Mouse (Mus musculus) embryo, embryonic 11.5 days (tissue): ENCODE results near the gene Adarb1.

Source experiments
- DNase-seq: peaks from one replicate; pipeline ENCODE4 v3.0.0-alpha.2; 2012; ENCODE audit warnings: low read depth, low spot score

The Adarb1 gene

DNA sequence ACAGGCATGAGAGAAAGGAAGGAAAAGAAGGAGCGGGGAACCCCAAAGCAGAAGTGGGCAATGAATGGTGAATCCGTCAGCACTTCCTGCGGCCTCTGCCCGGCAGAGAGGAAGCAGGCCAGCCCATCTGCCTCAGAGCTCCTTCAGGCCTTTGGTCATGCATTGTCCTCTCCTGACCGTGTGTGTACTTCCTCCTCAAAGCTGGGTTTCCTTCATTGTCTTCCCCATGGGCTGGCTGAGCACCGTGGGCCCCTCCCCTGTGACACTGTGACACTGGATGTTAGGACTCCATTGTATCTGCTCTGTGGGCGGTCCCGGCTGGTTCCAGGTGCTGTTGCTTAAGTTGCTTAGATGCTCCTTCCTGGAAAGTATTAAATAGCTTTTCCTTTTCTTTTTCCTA, 151.8 kb downstream of the Adarb1 start:
- DNase-seq, result no peak

DNA sequence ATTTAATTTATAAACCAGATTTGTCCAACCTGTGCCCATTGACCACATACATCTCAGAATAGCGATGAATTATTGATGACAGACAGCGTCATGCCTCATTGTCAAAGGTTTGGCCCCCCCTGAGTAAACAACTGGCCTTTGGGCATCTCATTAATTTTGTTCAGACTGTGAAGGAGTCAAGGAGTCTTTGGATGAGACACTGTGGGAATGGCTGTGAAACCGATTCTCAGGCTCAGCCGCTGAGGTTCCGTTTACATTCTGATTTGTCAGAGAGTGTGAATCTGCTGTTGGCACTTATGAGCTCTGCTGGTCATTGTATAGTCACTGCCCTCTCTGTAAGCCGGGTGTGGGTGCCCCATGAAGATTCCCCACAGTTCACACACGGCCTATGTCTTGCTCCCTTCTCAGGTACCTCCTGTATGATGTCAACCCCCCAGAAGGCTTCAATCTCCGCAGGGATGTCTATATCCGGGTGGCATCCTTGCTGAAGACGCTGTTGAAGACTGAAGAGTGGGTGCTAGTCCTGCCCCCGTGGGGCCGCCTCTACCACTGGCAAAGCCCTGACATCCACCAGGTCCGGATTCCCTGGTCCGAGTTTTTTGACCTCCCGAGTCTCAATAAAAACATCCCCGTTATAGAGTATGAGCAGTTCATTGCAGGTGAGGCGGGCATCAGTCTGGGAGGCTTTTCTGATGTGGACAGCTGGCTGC, 157.7 kb downstream of the Adarb1 start:
- DNase-seq, result no peak

GRCm38 (mm10) chr10:77258704-77259621, 159.1 kb downstream of the Adarb1 start, which contains the start of gene Pofut2:
Gene Pofut2, plus strand, starts transcription at chr10:77259218.
- DNase-seq, result peak; percentile 97

GRCm38 (mm10) chr10:77258041-77258590, 160.0 kb downstream of the Adarb1 start:
- DNase-seq, result no peak

DNA sequence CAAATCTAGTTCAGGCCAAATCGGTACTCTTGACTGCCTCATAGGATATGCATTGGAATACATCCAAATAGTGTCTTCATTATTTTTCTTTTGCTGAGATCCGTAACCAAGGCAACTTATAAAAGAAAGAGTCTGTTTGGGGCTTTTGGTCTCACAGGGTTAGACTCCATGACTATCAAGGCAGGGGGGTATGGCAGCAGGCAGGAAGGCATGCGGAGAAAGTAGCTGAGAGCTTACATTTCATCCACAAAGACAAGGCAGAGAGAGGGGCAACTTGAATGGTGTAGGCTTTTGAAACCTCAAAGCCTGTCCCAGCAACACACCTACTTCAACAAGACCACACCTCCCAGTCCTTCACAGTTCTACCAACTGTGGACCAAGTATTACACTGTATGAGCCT, 162.4 kb downstream of the Adarb1 start:
- DNase-seq, result no peak

DNA sequence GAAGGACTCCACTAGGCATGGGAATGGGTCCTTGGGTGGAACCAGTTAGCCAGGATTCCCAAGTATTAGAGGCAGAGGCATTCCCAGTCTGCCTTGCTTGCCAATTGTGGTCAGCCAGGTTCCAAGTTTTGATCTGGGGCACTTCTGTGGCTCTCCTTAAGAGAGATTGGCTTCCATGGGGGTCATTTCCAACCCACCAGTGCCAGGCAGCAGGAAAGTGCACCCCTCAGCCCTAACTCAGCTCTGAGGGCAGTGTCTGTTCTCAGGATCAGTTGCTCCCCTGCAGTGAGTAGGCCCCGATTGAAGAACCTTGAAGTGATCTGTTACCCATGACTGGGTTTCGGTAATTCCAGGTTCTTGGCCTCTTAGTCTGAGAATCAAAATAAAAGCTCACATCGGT, 162.8 kb downstream of the Adarb1 start:
- no peak for DNase-seq

GRCm38 (mm10) chr10:77252790-77253189, 165.3 kb downstream of the Adarb1 start:
- DNase-seq, result peak; percentile 83

DNA sequence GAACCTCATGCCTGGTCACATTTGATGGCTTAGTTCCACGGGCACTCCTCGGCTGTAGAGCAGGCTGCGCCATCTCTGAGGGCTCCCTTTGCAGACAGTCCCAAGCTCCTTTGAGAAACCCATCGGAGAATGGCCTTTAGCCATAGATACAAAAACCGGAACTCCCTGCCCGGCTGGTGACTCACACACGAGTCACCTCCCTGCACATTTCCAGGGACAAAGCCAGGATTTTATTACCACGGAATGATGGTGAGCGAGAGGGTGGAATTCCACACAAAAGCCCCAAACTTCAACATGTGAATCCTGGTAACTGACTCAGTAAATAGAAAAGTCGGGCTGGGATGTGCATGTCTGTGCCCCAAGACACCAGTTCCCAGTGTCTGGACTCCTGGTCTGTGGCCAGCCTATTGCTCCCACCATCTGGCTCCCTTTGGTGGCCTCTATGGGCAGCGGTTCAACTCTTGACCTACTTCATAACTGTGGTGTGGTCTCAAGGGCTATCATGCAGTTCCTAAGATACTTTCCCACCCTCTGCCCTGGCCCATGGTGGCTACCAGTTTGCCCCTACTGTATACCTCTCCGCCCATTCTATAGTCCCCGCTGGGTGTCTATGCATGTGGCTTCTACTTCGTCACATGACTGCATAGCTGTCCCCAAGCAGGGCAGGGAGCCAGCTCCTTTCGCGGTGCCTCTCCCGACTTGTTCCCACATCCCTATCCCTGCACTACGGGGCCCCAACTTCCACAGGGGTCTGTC, 166.1 kb downstream of the Adarb1 start:
- DNase-seq, result no peak

DNA sequence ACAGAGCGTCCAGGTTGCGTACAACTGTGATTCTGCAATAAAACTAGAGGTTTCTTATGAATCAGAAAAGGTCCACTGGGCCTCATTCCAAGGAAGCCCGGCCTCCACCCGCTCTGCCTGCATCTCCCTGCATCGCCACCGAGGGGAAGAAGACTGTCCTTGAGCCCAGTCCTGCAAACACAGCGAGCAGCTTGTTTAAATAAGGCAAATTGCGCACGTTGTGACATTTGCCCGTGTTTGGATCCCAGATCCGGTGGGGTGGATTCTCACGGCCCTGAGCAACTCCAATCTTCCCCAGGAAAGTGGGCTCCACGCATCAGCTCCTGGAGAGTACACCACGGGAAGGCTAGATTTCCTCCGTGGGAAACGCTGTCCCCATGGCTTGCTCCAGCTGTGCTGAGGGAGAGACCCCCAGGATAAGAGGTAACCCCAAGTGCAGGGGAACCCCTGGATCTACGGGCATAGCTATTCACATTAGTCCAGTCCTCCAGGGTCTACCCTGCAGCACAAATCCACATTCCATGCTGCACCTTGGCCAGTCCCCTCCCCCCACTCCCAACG, 166.8 kb downstream of the Adarb1 start:
- DNase-seq, result no peak

DNA sequence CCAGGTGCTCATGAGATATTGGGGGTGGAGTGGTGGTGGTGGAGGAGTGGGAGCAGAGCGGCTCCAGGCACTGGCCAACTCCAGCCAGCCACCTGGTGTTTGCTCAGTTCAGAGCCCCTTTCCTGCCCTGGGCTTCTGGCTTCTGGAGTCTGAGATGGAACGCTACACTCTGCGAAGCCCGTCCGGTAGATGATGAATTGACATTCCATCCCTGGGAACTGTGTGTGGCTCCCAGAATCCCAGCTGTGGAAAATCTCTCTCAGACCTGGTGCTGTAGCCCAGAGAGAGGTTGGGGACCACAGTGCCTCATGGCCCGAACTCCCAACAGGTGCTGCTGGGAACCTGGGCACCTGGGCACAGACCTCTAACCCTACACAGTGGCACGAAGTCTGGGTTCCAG, 170.4 kb downstream of the Adarb1 start:
- no peak for DNase-seq

DNA sequence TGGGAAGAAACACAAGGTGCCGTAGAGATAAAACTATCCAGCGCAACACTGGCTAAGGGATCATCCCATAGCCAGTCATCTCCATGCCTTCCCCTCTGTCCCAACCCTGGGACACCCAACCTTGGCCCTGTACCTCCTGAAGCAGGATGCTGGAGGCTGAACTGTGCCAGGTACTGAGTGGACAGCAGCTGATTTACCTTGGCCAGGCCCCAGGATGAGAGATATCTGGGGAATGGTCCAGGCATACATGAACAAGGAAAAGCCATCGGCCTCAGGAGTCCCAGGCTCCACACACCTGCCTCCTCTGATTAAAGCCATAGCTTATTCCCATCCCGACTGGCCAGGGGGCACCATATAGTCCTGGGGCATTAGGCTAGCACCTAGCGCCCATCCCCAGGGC, 171.0 kb downstream of the Adarb1 start:
- DNase-seq, result no peak

GRCm38 (mm10) chr10:77244777-77245176, 173.3 kb downstream of the Adarb1 start:
- no peak for DNase-seq

GRCm38 (mm10) chr10:77243572-77244161, 174.4 kb downstream of the Adarb1 start:
- DNase-seq, result no peak

GRCm38 (mm10) chr10:77242871-77243270, 175.2 kb downstream of the Adarb1 start:
- DNase-seq, result no peak

GRCm38 (mm10) chr10:77242396-77242795, 175.7 kb downstream of the Adarb1 start:
- DNase-seq, result no peak

DNA sequence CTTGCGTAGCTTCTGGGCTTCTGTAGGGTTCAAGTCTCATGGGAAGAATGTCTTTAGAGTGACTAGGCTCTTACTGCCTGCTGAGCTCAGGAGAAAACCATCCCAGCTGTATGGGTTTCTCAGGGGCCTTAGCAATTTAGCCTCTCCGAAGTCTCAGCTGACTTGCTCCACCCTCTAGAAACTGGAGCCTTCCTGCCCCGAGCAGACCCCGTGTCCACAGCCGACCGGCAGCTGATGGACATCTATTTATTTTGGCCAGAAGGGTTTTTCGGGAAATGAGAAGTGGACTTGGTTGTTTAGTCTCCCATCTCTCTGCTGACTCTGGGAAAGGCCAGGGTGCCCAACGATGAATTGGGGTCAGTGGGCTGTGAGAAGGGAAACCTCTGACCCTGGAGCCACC, 177.3 kb downstream of the Adarb1 start:
- no peak for DNase-seq
